Mouse (Mus musculus) MEL-GATA-1-ER (cell line): Measurements from ENCODE around the gene Gm4131.
"Not testable (repeated sequence)": the region's sequence is repeated elsewhere in the genome, so short reads cannot be mapped to it uniquely, and the experiment has no call there.

ENCODE experiments used
- DNase-seq: peaks from one replicate; pipeline ENCODE4 v3.0.0-alpha.2; 2012; ENCODE audit warnings: low read depth; ENCODE audit errors: extremely low read depth

Gene Gm4131

GRCm38 (mm10) chr14:62566821-62567220, at the start of gene Gm4131:
Gene Gm4131 (minus strand): TSS chr14:62566921.
- not testable (repeated sequence) for DNase-seq

- DNase-seq, result no peak
Observed at GRCm38 (mm10) chr14:62609904-62610303, 43.2 kb upstream of the Gm4131 start.

GRCm38 (mm10) chr14:62607791-62608196, 41.1 kb upstream of the Gm4131 start:
- no peak for DNase-seq

- no peak for DNase-seq
Observed at GRCm38 (mm10) chr14:62602869-62603268, 36.1 kb upstream of the Gm4131 start.

- no peak for DNase-seq
Observed at GRCm38 (mm10) chr14:62602271-62602670, 35.5 kb upstream of the Gm4131 start.

GRCm38 (mm10) chr14:62600109-62600522, 33.4 kb upstream of the Gm4131 start:
- DNase-seq, result no peak

GRCm38 (mm10) chr14:62585338-62585737, 18.6 kb upstream of the Gm4131 start:
- DNase-seq, result no peak

GRCm38 (mm10) chr14:62584637-62585036, 17.9 kb upstream of the Gm4131 start:
- DNase-seq, result no peak

- no peak for DNase-seq
Observed at GRCm38 (mm10) chr14:62581768-62582167, 15.0 kb upstream of the Gm4131 start.

GRCm38 (mm10) chr14:62580945-62581344, 14.2 kb upstream of the Gm4131 start:
- no peak for DNase-seq

GRCm38 (mm10) chr14:62575862-62576261, 9.1 kb upstream of the Gm4131 start:
- DNase-seq, result no peak

- no peak for DNase-seq
Observed at GRCm38 (mm10) chr14:62574906-62575305, 8.2 kb upstream of the Gm4131 start.

- DNase-seq, result no peak
Observed at GRCm38 (mm10) chr14:62573454-62573853, 6.7 kb upstream of the Gm4131 start.

- no peak for DNase-seq
Observed at GRCm38 (mm10) chr14:62570299-62570698, 3.6 kb upstream of the Gm4131 start.

- DNase-seq, result no peak
Observed at GRCm38 (mm10) chr14:62569463-62569862, 2.7 kb upstream of the Gm4131 start.

GRCm38 (mm10) chr14:62563679-62564078, 3.0 kb downstream of the Gm4131 start:
- no peak for DNase-seq

GRCm38 (mm10) chr14:62561875-62562748, 4.6 kb downstream of the Gm4131 start:
- no peak for DNase-seq

GRCm38 (mm10) chr14:62557111-62557510, 9.6 kb downstream of the Gm4131 start:
- no peak for DNase-seq

- no peak for DNase-seq
Observed at GRCm38 (mm10) chr14:62555840-62556810, 10.6 kb downstream of the Gm4131 start.

GRCm38 (mm10) chr14:62555309-62555829, 11.4 kb downstream of the Gm4131 start, which contains the start of gene Fam124a:
Gene Fam124a (plus strand): TSS chr14:62555737.
- no peak for DNase-seq

- no peak for DNase-seq
Observed at GRCm38 (mm10) chr14:62553786-62554185, 12.9 kb downstream of the Gm4131 start.

GRCm38 (mm10) chr14:62552771-62553170, 13.9 kb downstream of the Gm4131 start:
- no peak for DNase-seq
